Mouse (Mus musculus) limb, embryonic 12.5 days (tissue): ENCODE measurements at regions not wholly inside any gene's neighbourhood (a gene's known extent, or its start where the extent isn't known, plus 50 kb on each side); places are given as distances from the start of the nearest gene placed in this dataset.

ENCODE experiments used
- ATAC-seq: fragments of 200-750 bp; cut with Nextera tagmentation; 2 replicates; pipeline ENCODE4 v1.8.0; 2017; ENCODE audit warnings: low read depth, moderate TSS enrichment; ENCODE audit not compliant: insufficient number of reproducible peaks, insufficient read depth, low FRiP score, low TSS enrichment
- H3K27ac ChIP-seq: fragments of 300-500 bp; sonication (generic); 2 replicates; pipeline ENCODE4 v1.5.1; 2016; ENCODE audit warnings: mild to moderate bottlenecking, moderate library complexity
- H3K27me3 ChIP-seq: fragments of 300-500 bp; sonication (generic); 2 replicates; pipeline ENCODE4 v1.6.1; 2016; ENCODE audit warnings: mild to moderate bottlenecking, moderate library complexity
- H3K36me3 ChIP-seq: fragments of 300-500 bp; sonication (generic); 2 replicates; pipeline ENCODE4 v1.6.1; 2016; ENCODE audit warnings: mild to moderate bottlenecking, moderate library complexity
- H3K4me1 ChIP-seq: fragments of 300-500 bp; sonication (generic); replicated peaks from 2 replicates; pipeline ENCODE4 v1.6.1; 2016
- H3K4me2 ChIP-seq: fragments of 300-500 bp; sonication (generic); 2 replicates; pipeline ENCODE4 v1.6.1; 2016; ENCODE audit warnings: mild to moderate bottlenecking, moderate library complexity
- H3K4me3 ChIP-seq: fragments of 300-500 bp; sonication (generic); replicated peaks from 2 replicates; pipeline ENCODE4 v1.5.1; 2016; ENCODE audit warnings: mild to moderate bottlenecking
- H3K9ac ChIP-seq: fragments of 300-500 bp; sonication (generic); replicated peaks from 2 replicates; pipeline ENCODE4 v1.6.1; 2016; ENCODE audit warnings: mild to moderate bottlenecking, moderate library complexity
- H3K9me3 ChIP-seq: fragments of 300-500 bp; sonication (generic); 2 replicates; pipeline ENCODE4 v1.6.1; 2016; ENCODE audit warnings: mild to moderate bottlenecking, moderate library complexity
- WGBS: fragments of 180-500 bp; shearing (Covaris S2); methylation state at CpG from one replicate; pipeline ENCODE4 v1.1.7; 2016; 5-methylcytosine and 5-hydroxymethylcytosine counted together

- no peak for ATAC-seq
- 95% methylated on average over 2 of the region's 2 CpGs for WGBS
- Histone ChIP-seq H3K9ac (no peak overlapping the region), H3K9me3 (no peaks in the 10 kb centered on the region), H3K27ac (no peak overlapping the region), H3K4me1 (peaks cover 11% of the 10 kb centered on the region), H3K27me3 (peaks cover 9% of the 10 kb centered on the region; the same call in 1 of the 2 replicates), H3K4me3 (no peak overlapping the region), H3K36me3 (no peaks in the 10 kb centered on the region), H3K4me2 (no peak overlapping the region)
Observed at GRCm38 (mm10) chr16:93151652-93152051, 325.7 kb upstream of the Runx1 start.

DNA sequence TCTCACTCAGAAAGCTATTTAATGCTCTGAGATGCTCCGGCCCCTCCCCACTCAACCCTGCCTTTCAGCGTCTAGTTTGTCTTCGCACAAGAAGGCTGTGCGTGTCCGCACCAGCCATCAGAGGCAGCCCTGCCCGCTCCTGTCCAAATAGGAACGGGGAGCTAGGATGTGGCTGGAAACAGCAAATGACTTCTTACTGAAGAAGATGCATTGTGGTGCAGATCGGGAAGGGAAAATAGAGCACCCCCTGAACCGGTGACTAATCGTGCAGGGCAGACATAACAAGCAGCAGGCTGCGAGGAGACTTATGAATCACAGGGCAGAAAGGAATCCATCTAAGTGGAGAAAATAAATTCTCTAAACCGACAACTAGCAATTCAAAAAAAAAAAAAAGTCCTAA, 324.5 kb upstream of the Runx1 start:
- 78% methylated on average over 12 of the region's 12 CpGs for WGBS
- no peak overlapping the region for H3K9ac ChIP-seq
- H3K4me2 ChIP-seq = no peak overlapping the region
- no peak overlapping the region for H3K4me3 ChIP-seq
- peaks cover 9% of the 10 kb centered on the region; the same call in 1 of the 2 replicates for H3K27me3 ChIP-seq
- H3K27ac ChIP-seq = no peak overlapping the region
- no peaks in the 10 kb centered on the region for H3K9me3 ChIP-seq
- H3K4me1 ChIP-seq = peaks cover 11% of the 10 kb centered on the region
- no peak for ATAC-seq
- no peaks in the 10 kb centered on the region for H3K36me3 ChIP-seq

DNA sequence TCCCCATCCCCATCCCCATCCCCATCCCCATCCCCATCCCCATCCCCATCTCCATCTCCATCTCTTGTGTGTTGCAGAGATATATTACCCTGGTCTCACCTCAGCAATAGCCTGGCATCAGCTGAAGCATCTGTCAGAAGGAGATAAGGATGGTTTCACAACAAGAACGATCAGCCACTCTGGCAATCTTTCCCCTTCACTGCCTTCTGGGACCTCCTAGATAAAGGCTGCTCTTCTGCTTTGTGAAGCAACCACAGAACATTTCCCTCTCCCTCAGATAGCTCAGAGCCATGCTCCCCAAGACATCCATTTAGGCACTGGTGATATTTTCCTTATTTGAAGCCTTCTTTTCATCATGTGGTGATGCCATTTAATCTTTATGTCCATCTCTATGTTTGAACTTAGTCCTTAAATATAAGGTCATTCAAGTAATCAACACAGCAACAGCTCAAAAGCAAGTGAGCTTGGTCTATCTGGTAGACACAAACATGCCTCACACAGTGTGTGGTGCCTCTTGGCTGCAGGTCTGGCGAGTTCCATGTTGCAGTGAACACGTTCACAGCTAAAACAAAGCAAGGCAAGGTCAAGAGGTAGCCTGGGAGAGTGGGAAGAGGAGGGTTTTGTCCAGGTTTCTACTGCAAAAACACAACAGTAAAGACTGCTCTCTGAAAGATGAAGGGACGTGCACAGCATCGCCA, 321.7 kb upstream of the Runx1 start:
- WGBS = 87% methylated on average over 5 of the region's 5 CpGs
- no peak for ATAC-seq
- Histone ChIP-seq H3K27me3 (0 out of 2 replicates have a peak, but pooled peaks cover 8% of the 10 kb centered on the region), H3K4me1 (peaks cover 2% of the 10 kb centered on the region; the same call in 1 of the 2 replicates), H3K4me3 (no peak overlapping the region), H3K9me3 (no peaks in the 10 kb centered on the region), H3K36me3 (no peaks in the 10 kb centered on the region), H3K27ac (no peak overlapping the region), H3K4me2 (no peak overlapping the region), H3K9ac (no peak overlapping the region)

GRCm38 (mm10) chr16:93146812-93147211, 320.9 kb upstream of the Runx1 start:
- Histone ChIP-seq H3K4me3 (no peak overlapping the region), H3K4me1 (no peaks in the 10 kb centered on the region), H3K36me3 (no peaks in the 10 kb centered on the region), H3K9me3 (no peaks in the 10 kb centered on the region), H3K9ac (no peak overlapping the region), H3K27ac (no peak overlapping the region), H3K4me2 (no peak overlapping the region), H3K27me3 (peaks cover 11% of the 10 kb centered on the region; the same call in 1 of the 2 replicates)
- WGBS = 91% methylated on average over 3 of the region's 3 CpGs
- no peak for ATAC-seq

DNA sequence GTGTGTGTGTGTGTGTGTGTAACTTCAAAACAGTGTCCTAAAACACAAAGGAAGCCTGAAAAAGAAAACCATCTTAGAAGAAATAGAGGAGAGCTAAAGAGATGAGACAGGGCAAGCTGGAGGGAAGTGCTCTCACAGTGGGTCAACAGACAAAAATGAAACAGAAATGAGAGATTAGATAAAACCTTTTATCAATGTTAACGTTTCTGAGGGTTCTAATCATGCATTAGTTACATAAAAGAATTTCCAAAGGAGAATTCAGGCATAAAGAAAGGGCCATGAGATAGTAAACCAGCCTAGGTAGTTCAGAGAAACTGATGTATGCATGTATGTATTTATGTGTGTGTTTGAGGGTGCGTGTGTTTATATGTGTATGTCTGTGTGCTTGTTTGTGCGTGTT, 319.7 kb upstream of the Runx1 start:
- no peak for ATAC-seq
- no peaks in the 10 kb centered on the region for H3K36me3 ChIP-seq
- H3K9me3 ChIP-seq = no peaks in the 10 kb centered on the region
- no peak overlapping the region for H3K4me3 ChIP-seq
- WGBS = 81% methylated on average over 3 of the region's 3 CpGs
- peaks cover 12% of the 10 kb centered on the region; the same call in 1 of the 2 replicates for H3K27me3 ChIP-seq
- no peaks in the 10 kb centered on the region for H3K4me1 ChIP-seq
- H3K9ac ChIP-seq = no peak overlapping the region
- no peak overlapping the region for H3K27ac ChIP-seq
- H3K4me2 ChIP-seq = no peak overlapping the region

DNA sequence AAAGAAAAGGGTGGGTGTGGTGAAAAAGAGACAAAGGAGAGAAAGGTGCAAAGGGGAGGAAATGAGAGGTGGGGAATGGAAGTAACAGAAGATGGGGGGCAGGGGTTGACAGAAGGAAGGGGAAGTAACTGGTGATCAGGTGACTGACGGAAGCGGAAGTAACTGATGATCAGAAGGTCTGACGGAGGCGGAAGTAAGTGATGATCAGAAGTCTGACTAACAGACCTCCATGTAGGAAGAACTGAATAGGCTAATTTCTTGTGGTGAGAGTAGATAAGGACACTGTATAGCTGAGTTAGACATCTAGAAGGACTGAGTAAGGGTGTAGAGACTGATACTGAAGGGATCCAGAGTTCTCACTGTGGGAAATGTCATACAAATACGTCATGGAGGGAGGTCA, 318.1 kb upstream of the Runx1 start:
- Histone ChIP-seq H3K4me3 (no peak overlapping the region), H3K4me2 (no peak overlapping the region), H3K36me3 (no peaks in the 10 kb centered on the region), H3K27me3 (peaks cover 17% of the 10 kb centered on the region), H3K9me3 (no peaks in the 10 kb centered on the region), H3K27ac (no peak overlapping the region), H3K9ac (no peak overlapping the region), H3K4me1 (peaks cover 8% of the 10 kb centered on the region)
- WGBS = 89% methylated on average over 5 of the region's 5 CpGs
- no peak for ATAC-seq

- WGBS = 91% methylated on average over 10 of the region's 10 CpGs
- H3K36me3 ChIP-seq = no peaks in the 10 kb centered on the region
Observed at GRCm38 (mm10) chr16:93143164-93143563, 317.2 kb upstream of the Runx1 start.

DNA sequence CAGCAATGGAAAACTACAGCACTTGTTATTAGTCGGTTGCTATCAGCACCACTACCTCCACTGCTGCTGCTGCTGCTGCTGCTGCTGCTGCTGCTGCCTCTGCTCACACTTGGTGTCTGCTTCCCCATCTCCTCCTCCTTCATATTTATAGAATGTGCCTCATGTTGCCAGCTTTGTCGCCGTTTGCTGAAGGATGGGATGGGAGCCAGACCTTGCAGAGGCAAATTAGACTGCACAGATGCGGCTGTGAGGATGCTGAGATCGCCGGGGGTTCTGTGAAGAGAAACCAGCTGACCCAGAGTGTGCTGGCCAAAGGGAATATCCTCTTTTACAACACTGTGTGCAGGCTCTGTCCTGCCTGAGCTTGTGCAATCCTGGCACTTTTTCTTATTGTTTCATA, 316.0 kb upstream of the Runx1 start:
- no peaks in the 10 kb centered on the region for H3K9me3 ChIP-seq
- peaks cover 23% of the 10 kb centered on the region for H3K27me3 ChIP-seq
- 77% methylated on average over 6 of the region's 6 CpGs for WGBS
- H3K27ac ChIP-seq = no peak overlapping the region
- H3K4me2 ChIP-seq = no peak overlapping the region
- H3K4me3 ChIP-seq = no peak overlapping the region
- no peaks in the 10 kb centered on the region for H3K36me3 ChIP-seq
- H3K4me1 ChIP-seq = peaks cover 15% of the 10 kb centered on the region
- H3K9ac ChIP-seq = no peak overlapping the region
- ATAC-seq = no peak

More at GRCm38 (mm10) chr16:93143164-93143563, 317.2 kb upstream of the Runx1 start:
- peaks cover 15% of the 10 kb centered on the region for H3K4me1 ChIP-seq
- H3K4me3 ChIP-seq = no peak overlapping the region
- H3K9ac ChIP-seq = no peak overlapping the region
- H3K27me3 ChIP-seq = peaks cover 17% of the 10 kb centered on the region
- no peak overlapping the region for H3K27ac ChIP-seq
- no peak for ATAC-seq
- no peaks in the 10 kb centered on the region for H3K9me3 ChIP-seq
- no peak overlapping the region for H3K4me2 ChIP-seq

- 54% methylated on average over 15 of the region's 15 CpGs for WGBS
Observed at GRCm38 (mm10) chr16:93140535-93141110, 314.7 kb upstream of the Runx1 start.

DNA sequence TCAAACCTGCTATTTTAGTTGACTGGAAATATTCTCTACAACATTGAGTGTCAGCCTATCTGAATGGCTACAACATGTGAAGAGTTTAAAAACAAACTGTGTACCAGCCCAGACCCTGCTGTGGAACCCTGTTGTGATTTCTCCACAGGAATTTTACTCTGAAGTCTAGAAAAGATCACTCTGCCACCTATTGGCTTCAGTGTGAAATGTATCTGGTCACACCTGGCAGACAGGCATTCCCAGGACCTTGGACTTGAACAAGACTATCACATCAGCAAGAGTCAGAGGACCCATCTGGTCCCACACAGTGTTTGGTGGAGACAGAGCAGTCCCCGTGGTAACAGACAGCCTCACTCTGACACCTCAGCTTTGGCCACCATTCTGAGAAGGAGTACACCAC, 311.3 kb upstream of the Runx1 start:
- Histone ChIP-seq H3K4me3 (no peak overlapping the region), H3K27me3 (peaks cover 15% of the 10 kb centered on the region), H3K4me1 (peaks cover 15% of the 10 kb centered on the region), H3K27ac (no peak overlapping the region), H3K36me3 (no peaks in the 10 kb centered on the region), H3K9ac (no peak overlapping the region), H3K4me2 (no peak overlapping the region), H3K9me3 (no peaks in the 10 kb centered on the region)
- ATAC-seq = no peak
- 50% methylated on average over 1 of the region's 1 CpGs for WGBS

More at GRCm38 (mm10) chr16:93140535-93141110, 314.7 kb upstream of the Runx1 start:
- no peak for ATAC-seq
- no peak overlapping the region for H3K4me2 ChIP-seq
- H3K27ac ChIP-seq = no peak overlapping the region
- H3K9ac ChIP-seq = no peak overlapping the region
- H3K4me1 ChIP-seq = peaks cover 15% of the 10 kb centered on the region
- H3K4me3 ChIP-seq = no peak overlapping the region
- H3K9me3 ChIP-seq = no peaks in the 10 kb centered on the region
- H3K36me3 ChIP-seq = no peaks in the 10 kb centered on the region
- H3K27me3 ChIP-seq = peaks cover 23% of the 10 kb centered on the region

- H3K9ac ChIP-seq = no peak overlapping the region
- no peak overlapping the region for H3K4me3 ChIP-seq
- no peak overlapping the region for H3K4me2 ChIP-seq
- WGBS = 90% methylated on average over 5 of the region's 5 CpGs
- H3K36me3 ChIP-seq = no peaks in the 10 kb centered on the region
- no peak for ATAC-seq
- H3K27ac ChIP-seq = no peak overlapping the region
- 0 out of 2 replicates have a peak, but pooled peaks cover 3% of the 10 kb centered on the region for H3K4me1 ChIP-seq
- 0 out of 2 replicates have a peak, but pooled peaks cover 3% of the 10 kb centered on the region for H3K27me3 ChIP-seq
- H3K9me3 ChIP-seq = no peaks in the 10 kb centered on the region
Observed at GRCm38 (mm10) chr16:93131404-93131803, 305.5 kb upstream of the Runx1 start.
